In the genomic region with DNA sequence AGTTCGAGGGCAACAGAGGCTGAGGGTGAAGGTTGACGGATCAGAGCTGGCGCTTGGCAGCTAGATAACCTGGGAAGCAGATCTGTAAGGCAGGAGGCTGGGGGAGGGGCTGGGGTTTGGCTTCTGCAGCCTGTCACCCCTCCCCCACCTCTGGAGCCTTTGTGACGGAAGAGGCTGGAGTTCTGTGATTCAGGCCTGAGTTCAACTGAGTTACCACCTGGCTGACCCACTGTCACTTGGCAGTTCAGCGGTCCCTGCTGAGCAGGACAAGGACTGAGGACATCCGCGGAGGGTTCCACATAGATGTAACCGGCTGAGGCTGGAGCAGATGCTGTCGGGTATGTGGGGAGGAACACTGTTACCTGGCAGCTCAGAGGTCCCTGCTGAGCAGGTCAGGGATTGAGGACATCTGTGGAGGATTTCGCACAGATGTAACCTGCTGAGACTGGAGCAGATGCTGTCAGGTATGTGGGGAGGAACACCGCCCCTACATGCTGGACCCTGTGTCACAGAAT, we compare ENCODE assay signal across 8 mouse cellular contexts.
DNase-seq lines count a peak whose midpoint lies in the region; ATAC-seq and TF ChIP-seq lines count a peak whose summit lies in the region.

No protein-coding gene starts in this region.

- no peak for TF ChIP-seq CTCF in lung, embryonic 14.5 days (IDR thresholded peaks at IDR 0.05; ENCODE audit: low read depth)
- TF ChIP-seq CTCF in thymus, adult 2 months (IDR thresholded peaks at IDR 0.05; ENCODE audit: borderline replicate concordance, control insufficient read depth, extremely low read depth, insufficient read depth, low read length, poor library complexity): no peak

- no peak overlapping the region for H3K27ac ChIP-seq in lung, embryonic 14.5 days (ENCODE audit: low read depth)
- H3K27ac ChIP-seq in thymus, adult 2 months (ENCODE audit: control insufficient read depth, insufficient read depth, low read length): no peak overlapping the region

- no peak overlapping the region for H3K4me3 ChIP-seq in lung, embryonic 14.5 days (ENCODE audit: low read depth, low read length)
- H3K4me3 ChIP-seq in thymus, adult 2 months (ENCODE audit: control insufficient read depth, insufficient read depth, low read length): no peak overlapping the region

- no peak for TF ChIP-seq POLR2A in thymus, adult 2 months (IDR thresholded peaks at IDR 0.05; ENCODE audit: control insufficient read depth, extremely low read depth, insufficient read depth, low read length, poor library complexity)

- H3K4me1 ChIP-seq in lung, embryonic 14.5 days (ENCODE audit: insufficient read depth): no peaks in the 10 kb centered on the region
- H3K4me1 ChIP-seq in thymus, adult 2 months (replicated peaks; ENCODE audit: control insufficient read depth, insufficient read depth, low read length): no peaks in the 10 kb centered on the region

- no peak overlapping the region; the same call in 1 of the 2 replicates for H3K4me2 ChIP-seq in lung, embryonic 14.5 days

- H3K27me3 ChIP-seq in lung, embryonic 14.5 days (ENCODE audit: insufficient read depth, low read length): no peaks in the 10 kb centered on the region
- no peaks in the 10 kb centered on the region for H3K27me3 ChIP-seq in thymus, adult 2 months (ENCODE audit: control insufficient read depth, insufficient read depth, low read length)

- ATAC-seq in lung, embryonic 14.5 days (ENCODE audit: insufficient read depth): peak; percentile 31; the same call in 1 of the 2 replicates

- no peaks in the 10 kb centered on the region for H3K9me3 ChIP-seq in lung, embryonic 14.5 days (ENCODE audit: low read depth, low read length)

- 15% methylated on average over 11 of the region's 11 CpGs for WGBS in lung, embryonic 14.5 days
- WGBS in thymus, adult 2 months: 83% methylated on average over 11 of the region's 11 CpGs

- H3K9ac ChIP-seq in lung, embryonic 14.5 days: no peak overlapping the region

- peak; percentile 46 for DNase-seq in lung, embryonic 14.5 days
- DNase-seq in lung, postnatal 25 days (ENCODE audit: low spot score): no peak
- DNase-seq in cerebellum, adult 9-10 months: peak; percentile 93
- peak; percentile 29 for DNase-seq in forelimb bud, embryonic 11.5 days (ENCODE audit: low read depth, low spot score)
- DNase-seq in retina, embryonic 14.5 days (ENCODE audit: low spot score): peak; percentile 53
- no peak for DNase-seq in urinary bladder, postnatal 4 days (ENCODE audit: low spot score in 2 of 2)
- DNase-seq in layer of hippocampus, adult 8-10 months (ENCODE audit: low spot score in 2 of 2): no peak
- no peak for DNase-seq in thymus, adult 2 months

- no peaks in the 10 kb centered on the region for H3K36me3 ChIP-seq in lung, embryonic 14.5 days (ENCODE audit: insufficient read depth)
- no peaks in the 10 kb centered on the region for H3K36me3 ChIP-seq in thymus, adult 2 months (ENCODE audit: control insufficient read depth, insufficient read depth, low read length)

Comparison
In these comparisons a context has a peak if more than half of its experiments do, and no peak if none do; other contexts are left out.
1. DNase-seq: peak in lung, embryonic 14.5 days (single experiment), cerebellum, adult 9-10 months (single experiment), forelimb bud, embryonic 11.5 days (single experiment) and retina, embryonic 14.5 days (single experiment); none in lung, postnatal 25 days (single experiment), urinary bladder, postnatal 4 days (0 of 2), layer of hippocampus, adult 8-10 months (0 of 2) and thymus, adult 2 months (single experiment).